Mouse (Mus musculus): Measurements from ENCODE around the gene Trim26.

Trim26 gene

DNA sequence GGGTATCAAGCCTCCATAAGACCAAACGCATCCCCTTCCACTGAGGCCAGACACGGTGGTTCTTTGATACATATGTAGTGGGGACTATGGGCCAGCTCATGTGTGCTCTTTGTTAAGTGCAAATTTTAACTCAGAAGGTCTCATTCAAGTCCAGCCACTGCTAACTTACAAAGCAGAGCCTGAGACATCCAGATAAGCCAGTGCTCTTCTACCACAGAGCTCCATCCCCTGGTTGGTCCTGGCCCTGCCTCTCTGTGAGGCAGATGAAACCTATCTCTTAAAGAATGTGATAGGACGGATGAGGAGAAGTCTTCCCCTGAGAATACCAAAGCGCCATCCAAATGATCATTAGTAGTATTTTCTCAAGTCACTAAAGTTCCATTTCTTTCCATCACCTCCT, 62.4 kb downstream of the Trim26 start:
- no peak for DNase-seq (ENCODE audit: low read depth, low spot score)

GRCm38 (mm10) chr17:36900001-36900400, 63.1 kb downstream of the Trim26 start:
- DNase-seq (ENCODE audit: low read depth, low spot score) = no peak

DNA sequence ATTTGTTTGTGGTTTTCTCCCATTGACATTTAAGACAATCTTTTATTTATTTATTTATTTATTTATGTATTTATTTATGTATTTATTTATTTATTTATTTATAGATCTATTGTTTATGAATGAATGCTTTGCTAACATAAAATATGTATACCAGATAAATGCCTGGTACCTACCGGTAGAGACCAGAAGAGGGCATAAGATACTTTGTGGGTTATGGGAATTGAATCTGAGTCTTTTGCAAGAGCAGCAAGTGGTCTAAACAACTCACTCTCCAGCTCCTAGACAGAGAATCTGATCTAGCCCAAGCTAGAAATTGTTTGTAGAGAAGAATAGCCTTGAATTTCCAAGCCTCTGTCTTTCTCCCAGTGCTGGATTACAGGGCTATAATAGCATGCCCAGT, 63.8 kb downstream of the Trim26 start:
- no peak for DNase-seq (ENCODE audit: low read depth, low spot score)

DNA sequence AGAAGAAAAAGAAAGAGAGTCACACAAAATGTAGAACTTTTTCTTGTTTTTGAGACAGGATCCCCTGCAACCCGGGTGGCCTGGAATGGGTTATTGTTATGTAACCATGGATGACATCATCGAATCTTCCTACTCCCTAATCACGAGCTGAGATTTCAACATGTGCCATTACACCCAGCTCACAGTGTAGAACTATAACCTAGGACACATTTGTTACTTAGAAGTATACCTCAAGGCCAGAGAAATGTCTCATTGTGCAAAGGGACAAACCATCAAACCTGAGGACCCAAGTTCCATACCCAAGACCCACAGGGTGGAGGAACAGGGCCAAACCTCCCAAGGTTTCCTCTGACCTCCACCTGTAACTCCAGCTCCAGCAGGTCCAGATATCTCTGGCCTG, 66.7 kb downstream of the Trim26 start:
- DNase-seq (ENCODE audit: low read depth, low spot score) = no peak

DNA sequence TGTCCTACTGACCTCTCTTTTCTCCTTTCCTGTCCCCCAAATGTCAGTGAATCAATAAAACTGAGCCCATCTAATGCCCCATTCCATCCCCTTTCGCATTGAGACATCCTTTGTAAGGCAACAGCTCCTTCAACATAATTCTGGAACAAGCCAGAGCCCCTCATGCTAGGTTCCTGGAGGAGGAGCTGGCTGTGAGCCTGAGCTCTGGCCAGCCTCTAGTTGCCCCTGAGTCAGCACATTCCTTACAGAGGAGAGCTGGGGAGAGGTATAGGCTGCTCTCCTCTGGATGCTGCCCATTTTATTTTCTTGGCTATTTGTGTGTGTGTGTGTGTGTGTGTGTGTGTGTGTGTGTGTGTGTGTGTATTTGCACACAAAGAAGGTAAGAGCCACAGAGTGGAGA, 71.3 kb downstream of the Trim26 start:
- DNase-seq (ENCODE audit: low read depth, low spot score) = no peak
